Mouse (Mus musculus): ENCODE results near the gene Eva1c. TPM values are rescaled to one million over a fixed set of nuclear protein-coding genes. Genes with fewer than 3 reads are reported as not detected.

The Eva1c gene
- polyA plus RNA-seq, 1 experiment from 2014 or later = 6.4 TPM

GRCm38 (mm10) chr16:90903300-90903699, 76.8 kb downstream of the Eva1c start:
- H3K9me3 ChIP-seq (replicated peaks; ENCODE audit: control insufficient read depth, low read length) = no peaks in the 10 kb centered on the region
- WGBS = 46% methylated on average over 5 of the region's 5 CpGs
- ATAC-seq = no peak
- no peaks in the 10 kb centered on the region for H3K36me3 ChIP-seq (ENCODE audit: control insufficient read depth, insufficient read depth, low read length)
- no peak overlapping the region for H3K9ac ChIP-seq (ENCODE audit: low read length)
- DNase-seq (ENCODE audit: low spot score) = no peak
- no peak overlapping the region for H3K4me2 ChIP-seq (ENCODE audit: low read length)
- no peak overlapping the region for H3K4me3 ChIP-seq (ENCODE audit: low read depth, low read length)
- no peaks in the 10 kb centered on the region for H3K27me3 ChIP-seq (replicated peaks; ENCODE audit: control insufficient read depth, insufficient read depth, low read length)
- H3K27ac ChIP-seq (ENCODE audit: low read depth, low read length) = no peak overlapping the region
- no peaks in the 10 kb centered on the region for H3K4me1 ChIP-seq (ENCODE audit: control insufficient read depth, insufficient read depth, low read length)

GRCm38 (mm10) chr16:90907250-90907649, 80.7 kb downstream of the Eva1c start:
- Histone ChIP-seq H3K27ac (ENCODE audit: low read depth, low read length) (no peak overlapping the region), H3K4me3 (ENCODE audit: low read depth, low read length) (no peak overlapping the region), H3K9me3 (replicated peaks; ENCODE audit: control insufficient read depth, low read length) (no peaks in the 10 kb centered on the region), H3K27me3 (replicated peaks; ENCODE audit: control insufficient read depth, insufficient read depth, low read length) (no peaks in the 10 kb centered on the region), H3K4me2 (ENCODE audit: low read length) (no peak overlapping the region), H3K4me1 (ENCODE audit: control insufficient read depth, insufficient read depth, low read length) (no peaks in the 10 kb centered on the region), H3K9ac (ENCODE audit: low read length) (no peak overlapping the region), H3K36me3 (ENCODE audit: control insufficient read depth, insufficient read depth, low read length) (no peaks in the 10 kb centered on the region)
- ATAC-seq (no peak), DNase-seq (ENCODE audit: low spot score) (no peak)
- WGBS = 66% methylated on average over 7 of the region's 7 CpGs

- Histone ChIP-seq H3K9ac (ENCODE audit: low read length) (no peak overlapping the region), H3K4me1 (ENCODE audit: control insufficient read depth, insufficient read depth, low read length) (no peaks in the 10 kb centered on the region), H3K27ac (ENCODE audit: low read depth, low read length) (no peak overlapping the region), H3K27me3 (replicated peaks; ENCODE audit: control insufficient read depth, insufficient read depth, low read length) (no peaks in the 10 kb centered on the region), H3K4me3 (ENCODE audit: low read depth, low read length) (no peak overlapping the region), H3K9me3 (replicated peaks; ENCODE audit: control insufficient read depth, low read length) (no peaks in the 10 kb centered on the region), H3K36me3 (ENCODE audit: control insufficient read depth, insufficient read depth, low read length) (no peaks in the 10 kb centered on the region), H3K4me2 (ENCODE audit: low read length) (no peak overlapping the region)
- WGBS = 83% methylated on average over 17 of the region's 17 CpGs
- ATAC-seq (no peak), DNase-seq (ENCODE audit: low spot score) (no peak)
These were observed 84.5 kb downstream of the Eva1c start for GRCm38 (mm10) chr16:90910855-90911533.

GRCm38 (mm10) chr16:90911766-90912165, 85.2 kb downstream of the Eva1c start:
- Histone ChIP-seq H3K27ac (ENCODE audit: low read depth, low read length) (no peak overlapping the region), H3K4me2 (ENCODE audit: low read length) (no peak overlapping the region), H3K4me1 (ENCODE audit: control insufficient read depth, insufficient read depth, low read length) (no peaks in the 10 kb centered on the region), H3K4me3 (ENCODE audit: low read depth, low read length) (no peak overlapping the region), H3K9me3 (replicated peaks; ENCODE audit: control insufficient read depth, low read length) (no peaks in the 10 kb centered on the region), H3K36me3 (ENCODE audit: control insufficient read depth, insufficient read depth, low read length) (no peaks in the 10 kb centered on the region), H3K9ac (ENCODE audit: low read length) (no peak overlapping the region), H3K27me3 (replicated peaks; ENCODE audit: control insufficient read depth, insufficient read depth, low read length) (no peaks in the 10 kb centered on the region)
- WGBS = 95% methylated on average over 13 of the region's 13 CpGs
- ATAC-seq (no peak), DNase-seq (ENCODE audit: low spot score) (no peak)

DNA sequence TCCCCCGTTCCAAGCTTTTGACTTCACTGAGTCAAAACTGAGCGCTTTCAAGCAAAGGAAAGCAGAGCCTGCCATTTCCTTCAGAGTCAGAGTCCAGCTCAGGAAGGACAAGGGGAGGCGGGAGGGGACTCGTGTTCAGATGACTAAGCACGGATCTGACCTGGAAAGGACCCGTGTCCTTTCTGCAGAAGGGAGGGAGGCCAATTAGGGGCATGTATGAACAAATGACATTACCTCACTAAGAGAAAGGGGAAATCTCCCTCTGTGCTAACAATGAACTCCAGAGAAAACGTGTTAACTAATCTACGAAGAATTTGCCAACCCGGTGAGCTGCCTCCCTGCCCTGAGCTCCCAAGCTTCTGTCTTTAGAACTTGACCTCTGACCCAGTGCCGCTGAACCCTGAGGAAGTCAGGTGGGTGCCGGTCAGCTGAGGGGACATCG, 89.5 kb downstream of the Eva1c start:
- H3K9ac ChIP-seq (ENCODE audit: low read length) = no peak overlapping the region

GRCm38 (mm10) chr16:90917156-90917555, 90.6 kb downstream of the Eva1c start:
- no peak overlapping the region for H3K4me2 ChIP-seq (ENCODE audit: low read length)
- no peaks in the 10 kb centered on the region for H3K36me3 ChIP-seq (ENCODE audit: control insufficient read depth, insufficient read depth, low read length)
- H3K4me3 ChIP-seq (ENCODE audit: low read depth, low read length) = no peak overlapping the region
- H3K27ac ChIP-seq (ENCODE audit: low read depth, low read length) = no peak overlapping the region
- ATAC-seq (no peak), DNase-seq (ENCODE audit: low spot score) (no peak)
- no peaks in the 10 kb centered on the region for H3K27me3 ChIP-seq (replicated peaks; ENCODE audit: control insufficient read depth, insufficient read depth, low read length)
- 69% methylated on average over 8 of the region's 8 CpGs for WGBS
- peaks cover 5% of the 10 kb centered on the region; the same call in 1 of the 2 replicates for H3K4me1 ChIP-seq (ENCODE audit: control insufficient read depth, insufficient read depth, low read length)
- no peaks in the 10 kb centered on the region for H3K9me3 ChIP-seq (replicated peaks; ENCODE audit: control insufficient read depth, low read length)
- H3K9ac ChIP-seq (ENCODE audit: low read length) = no peak overlapping the region

More for the DNA sequence above, 89.5 kb downstream of the Eva1c start:
- H3K27ac ChIP-seq (ENCODE audit: low read depth, low read length) = no peak overlapping the region
- ATAC-seq = no peak
- 0 out of 2 replicates have a peak, but pooled peaks cover under 1% of the 10 kb centered on the region for H3K4me1 ChIP-seq (ENCODE audit: control insufficient read depth, insufficient read depth, low read length)
- WGBS = 22% methylated on average over 12 of the region's 12 CpGs
- no peaks in the 10 kb centered on the region for H3K27me3 ChIP-seq (replicated peaks; ENCODE audit: control insufficient read depth, insufficient read depth, low read length)
- no peaks in the 10 kb centered on the region for H3K9me3 ChIP-seq (replicated peaks; ENCODE audit: control insufficient read depth, low read length)
- no peaks in the 10 kb centered on the region for H3K36me3 ChIP-seq (ENCODE audit: control insufficient read depth, insufficient read depth, low read length)
- H3K4me2 ChIP-seq (ENCODE audit: low read length) = no peak overlapping the region
- DNase-seq (ENCODE audit: low spot score) = no peak
- H3K4me3 ChIP-seq (ENCODE audit: low read depth, low read length) = no peak overlapping the region

DNA sequence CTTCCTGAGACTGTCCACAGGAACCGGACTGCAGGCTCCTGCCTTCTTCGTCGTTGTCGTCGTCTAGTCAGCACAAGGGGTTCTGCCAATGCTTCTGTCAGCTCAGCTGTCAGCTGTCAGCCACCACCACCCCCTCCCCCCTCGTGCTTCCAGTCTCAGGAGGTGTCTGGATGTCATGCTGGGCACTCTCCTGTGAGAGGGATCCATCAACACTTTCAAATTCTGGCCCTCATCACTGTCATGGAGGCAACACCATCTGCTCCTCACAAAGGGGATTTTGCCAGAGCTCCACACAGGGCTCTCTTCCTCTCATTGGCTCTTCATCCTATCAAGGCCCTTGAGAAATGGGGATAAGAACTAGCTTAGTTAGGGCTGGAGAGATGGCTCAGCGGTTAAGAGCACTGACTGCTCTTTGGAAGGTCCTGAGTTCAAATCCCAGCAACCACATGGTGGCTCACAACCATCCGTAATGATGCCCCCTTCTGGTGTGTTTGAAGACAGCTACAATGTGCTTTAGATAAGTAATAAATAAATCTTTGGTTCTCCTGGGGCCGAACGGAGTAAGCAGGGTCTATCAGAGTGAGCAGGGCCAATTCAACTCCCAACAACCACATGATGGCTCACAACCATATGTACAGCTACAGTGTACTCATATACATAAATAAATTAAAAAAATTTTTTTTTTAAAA, 95.1 kb downstream of the Eva1c start:
- 61% methylated on average over 10 of the region's 10 CpGs for WGBS
- DNase-seq (ENCODE audit: low spot score) = peak; percentile 79
- no peak overlapping the region for H3K4me2 ChIP-seq (ENCODE audit: low read length)
- 0 out of 2 replicates have a peak, but pooled peaks cover 5% of the 10 kb centered on the region for H3K36me3 ChIP-seq (ENCODE audit: control insufficient read depth, insufficient read depth, low read length)
- ATAC-seq = peak; percentile 85
- no peak overlapping the region for H3K9ac ChIP-seq (ENCODE audit: low read length)
- no peak overlapping the region for H3K4me3 ChIP-seq (ENCODE audit: low read depth, low read length)
- peaks cover 5% of the 10 kb centered on the region; the same call in 1 of the 2 replicates for H3K4me1 ChIP-seq (ENCODE audit: control insufficient read depth, insufficient read depth, low read length)
- H3K27me3 ChIP-seq (replicated peaks; ENCODE audit: control insufficient read depth, insufficient read depth, low read length) = no peaks in the 10 kb centered on the region
- H3K9me3 ChIP-seq (replicated peaks; ENCODE audit: control insufficient read depth, low read length) = no peaks in the 10 kb centered on the region
- peak overlapping the region; percentile 44; the same call in 1 of the 2 replicates for H3K27ac ChIP-seq (ENCODE audit: low read depth, low read length)

DNA sequence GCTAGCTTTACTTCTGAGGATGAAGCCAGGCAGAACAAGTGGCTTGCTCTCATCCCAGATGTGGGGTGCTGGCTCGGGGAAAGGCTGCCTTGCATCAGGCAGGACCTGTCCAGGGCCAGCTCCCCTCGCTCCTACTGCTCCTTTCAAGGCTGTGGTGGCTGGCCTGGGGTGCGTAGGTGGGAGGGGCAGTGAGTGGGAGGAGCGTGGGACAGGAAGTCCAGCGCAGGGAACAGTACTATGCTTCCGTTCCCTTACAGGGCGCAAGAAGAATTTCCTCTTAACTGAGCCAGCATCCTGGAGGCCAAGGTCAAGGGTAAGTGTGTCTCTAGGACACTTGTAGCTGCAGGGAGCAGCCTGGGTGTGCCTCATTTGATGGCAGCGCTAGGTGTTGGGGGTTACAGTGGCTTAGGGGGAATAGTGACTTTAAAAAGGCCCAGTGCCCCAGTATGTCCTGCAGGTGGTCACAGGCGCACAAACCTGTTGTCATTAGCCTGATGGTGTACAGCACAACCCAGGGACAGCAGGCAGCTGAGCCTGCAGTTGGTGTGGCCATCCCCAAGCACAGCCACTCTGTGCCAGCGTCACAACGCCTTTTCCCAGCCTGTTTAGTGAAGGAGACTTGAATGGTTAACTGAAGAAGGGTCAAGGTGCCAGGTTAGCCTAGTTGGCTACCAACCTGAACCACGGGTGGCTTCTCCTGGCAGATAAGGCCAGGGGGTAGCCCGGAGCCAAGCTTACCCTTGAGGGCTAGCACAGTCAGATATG, 98.3 kb downstream of the Eva1c start:
- H3K36me3 ChIP-seq (ENCODE audit: control insufficient read depth, insufficient read depth, low read length) = peaks cover 18% of the 10 kb centered on the region
- H3K9ac ChIP-seq (ENCODE audit: low read length) = no peak overlapping the region
- no peak for DNase-seq (ENCODE audit: low spot score)
- no peaks in the 10 kb centered on the region for H3K27me3 ChIP-seq (replicated peaks; ENCODE audit: control insufficient read depth, insufficient read depth, low read length)
- H3K27ac ChIP-seq (ENCODE audit: low read depth, low read length) = no peak overlapping the region
- 91% methylated on average over 13 of the region's 13 CpGs for WGBS
- no peak overlapping the region for H3K4me3 ChIP-seq (ENCODE audit: low read depth, low read length)
- ATAC-seq = no peak
- peaks cover 5% of the 10 kb centered on the region; the same call in 1 of the 2 replicates for H3K4me1 ChIP-seq (ENCODE audit: control insufficient read depth, insufficient read depth, low read length)
- no peaks in the 10 kb centered on the region for H3K9me3 ChIP-seq (replicated peaks; ENCODE audit: control insufficient read depth, low read length)
- H3K4me2 ChIP-seq (ENCODE audit: low read length) = no peak overlapping the region
